Mouse (Mus musculus) bone marrow, adult 2 months (tissue): ENCODE data around the gene AL607142.1.

Experiments
- CTCF ChIP-seq: fragments of 200-500 bp; IDR thresholded peaks from 2 replicates; pipeline ENCODE4 v1.5.1; 2011; ENCODE audit warnings: low read length, control low read depth; ENCODE audit not compliant: control insufficient read depth, insufficient read depth
- POLR2A ChIP-seq: fragments of 200-500 bp; IDR thresholded peaks from 2 replicates; pipeline ENCODE4 v1.6.1; 2011; ENCODE audit warnings: low read depth, mild to moderate bottlenecking, control low read depth, low read length, borderline replicate concordance; ENCODE audit not compliant: control insufficient read depth

GRCm38 (mm10) chr4:120042480-120042879 lies 22.3 kb upstream of the AL607142.1 start:
- TF ChIP-seq POLR2A (no peak), CTCF (no peak)
